ENCODE assay signal across 32 mouse cellular contexts in the genomic region with DNA sequence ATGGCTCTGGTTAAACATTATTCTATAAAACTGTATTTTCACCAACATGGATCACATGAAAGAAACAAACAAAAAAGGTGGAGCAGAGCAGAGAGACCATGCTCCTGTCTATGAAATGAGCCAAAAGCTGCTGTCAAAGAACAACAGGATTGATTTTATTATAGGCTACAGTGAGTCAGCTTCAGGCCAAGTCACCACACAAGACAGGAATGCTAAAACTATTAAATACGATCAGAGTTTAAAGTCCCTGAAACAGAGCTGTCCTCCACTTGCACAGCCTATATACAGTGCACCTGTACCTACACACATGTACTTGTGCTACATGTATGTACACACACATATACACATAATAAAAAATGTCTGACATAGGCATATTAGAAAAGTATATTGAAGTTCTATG.
"Had no signal": no experiment of that assay in that cellular context is flagged by ENCODE, and none has a peak within 500 bp of the region (broad histone marks: within the 10 kb centered on the region; RNA-seq: fewer than 3 reads in every experiment).

No protein-coding gene starts in this region.

- ATAC-seq: liver, embryonic 12.5 days; liver, postnatal 0 days; lung, postnatal 0 days; midbrain, embryonic 13.5 days; midbrain, embryonic 15.5 days; midbrain, embryonic 16.5 days had no signal

- H3K27me3 ChIP-seq: limb, embryonic 12.5 days; limb, embryonic 13.5 days; limb, embryonic 15.5 days; liver, embryonic 12.5 days; liver, embryonic 13.5 days; liver, embryonic 15.5 days; lung, embryonic 15.5 days; megakaryocyte, embryonic 14.5 days; midbrain, embryonic 12.5 days; midbrain, embryonic 13.5 days; midbrain, embryonic 15.5 days; neural tube, embryonic 12.5 days had no signal

- H3K4me3 ChIP-seq: left cerebral cortex, adult 2 months; limb, embryonic 10.5 days; limb, embryonic 12.5 days; limb, embryonic 13.5 days; limb, embryonic 15.5 days; liver, embryonic 12.5 days; liver, embryonic 13.5 days; liver, embryonic 15.5 days; lung, embryonic 15.5 days; megakaryocyte, embryonic 14.5 days; midbrain, embryonic 10.5 days; midbrain, embryonic 12.5 days; midbrain, embryonic 13.5 days; midbrain, embryonic 15.5 days; myocyte; neural tube, embryonic 12.5 days had no signal

- H3K27ac ChIP-seq: left cerebral cortex, adult 2 months; limb, embryonic 10.5 days; limb, embryonic 12.5 days; limb, embryonic 13.5 days; limb, embryonic 15.5 days; liver, embryonic 12.5 days; liver, embryonic 13.5 days; liver, embryonic 14.5 days; liver, embryonic 15.5 days; lung, embryonic 15.5 days; macrophage; midbrain, embryonic 10.5 days; midbrain, embryonic 12.5 days; midbrain, embryonic 13.5 days; midbrain, embryonic 15.5 days; neural tube, embryonic 12.5 days had no signal

- H3K9ac ChIP-seq: limb, embryonic 12.5 days; limb, embryonic 13.5 days; limb, embryonic 15.5 days; liver, embryonic 12.5 days; liver, embryonic 13.5 days; liver, embryonic 14.5 days; liver, embryonic 15.5 days; liver, postnatal 0 days; lung, embryonic 14.5 days; lung, embryonic 15.5 days; midbrain, embryonic 12.5 days; midbrain, embryonic 13.5 days; midbrain, embryonic 15.5 days; neural tube, embryonic 12.5 days had no signal

- H3K4me1 ChIP-seq: limb, embryonic 10.5 days; limb, embryonic 12.5 days; limb, embryonic 13.5 days; limb, embryonic 15.5 days; liver, embryonic 12.5 days; liver, embryonic 13.5 days; liver, embryonic 15.5 days; lung, embryonic 15.5 days; midbrain, embryonic 10.5 days; midbrain, embryonic 12.5 days; midbrain, embryonic 13.5 days; midbrain, embryonic 15.5 days; neural tube, embryonic 12.5 days had no signal

- H3K4me2 ChIP-seq: limb, embryonic 12.5 days; limb, embryonic 13.5 days; limb, embryonic 15.5 days; liver, embryonic 11.5 days; liver, embryonic 12.5 days; liver, embryonic 13.5 days; liver, embryonic 15.5 days; lung, embryonic 14.5 days; lung, embryonic 15.5 days; midbrain, embryonic 12.5 days; midbrain, embryonic 13.5 days; midbrain, embryonic 15.5 days; neural tube, embryonic 12.5 days had no signal

- H3K36me3 ChIP-seq: limb, embryonic 12.5 days; limb, embryonic 15.5 days; liver, embryonic 13.5 days; midbrain, embryonic 12.5 days; midbrain, embryonic 15.5 days; neural tube, embryonic 12.5 days had no signal

- H3K9me3 ChIP-seq: limb, embryonic 10.5 days; limb, embryonic 12.5 days; limb, embryonic 13.5 days; limb, embryonic 15.5 days; liver, embryonic 12.5 days; liver, embryonic 13.5 days; liver, embryonic 15.5 days; lung, embryonic 15.5 days; megakaryocyte, embryonic 14.5 days; midbrain, embryonic 10.5 days; midbrain, embryonic 12.5 days; midbrain, embryonic 13.5 days; midbrain, embryonic 15.5 days; neural tube, embryonic 12.5 days had no signal

- DNase-seq: left cerebral cortex, postnatal 4 days; liver; liver, embryonic 13.5 days; liver, postnatal 0 days; lung, adult 18-20 months; lung, adult 2 months; lung, embryonic 14.5 days; lung, postnatal 10 days; lung, postnatal 14 days; lung, postnatal 36 days; lung, postnatal 4 days; midbrain, embryonic 14.5 days had no signal
